Mouse (Mus musculus) mouse embryonic stem cell (cell line): ENCODE results near the gene Kif26b.

ENCODE experiments used
- in situ Hi-C, 2 experiments: fragments of 300-500 bp; cut with MboI; formaldehyde crosslinking; loops; 1 replicate in 1 of 2; 3 replicates in 1 of 2; pipeline ENCODE4 v1.14.3; 2019 to 2020; ENCODE audit warnings: low sequenced_read_pairs in 2 of 2, low pct_unique_long_range_greater_than_20kb in 1 of 2, mixed read lengths in 1 of 2; ENCODE audit not compliant: unreplicated experiment in 1 of 2

Gene Kif26b

DNA sequence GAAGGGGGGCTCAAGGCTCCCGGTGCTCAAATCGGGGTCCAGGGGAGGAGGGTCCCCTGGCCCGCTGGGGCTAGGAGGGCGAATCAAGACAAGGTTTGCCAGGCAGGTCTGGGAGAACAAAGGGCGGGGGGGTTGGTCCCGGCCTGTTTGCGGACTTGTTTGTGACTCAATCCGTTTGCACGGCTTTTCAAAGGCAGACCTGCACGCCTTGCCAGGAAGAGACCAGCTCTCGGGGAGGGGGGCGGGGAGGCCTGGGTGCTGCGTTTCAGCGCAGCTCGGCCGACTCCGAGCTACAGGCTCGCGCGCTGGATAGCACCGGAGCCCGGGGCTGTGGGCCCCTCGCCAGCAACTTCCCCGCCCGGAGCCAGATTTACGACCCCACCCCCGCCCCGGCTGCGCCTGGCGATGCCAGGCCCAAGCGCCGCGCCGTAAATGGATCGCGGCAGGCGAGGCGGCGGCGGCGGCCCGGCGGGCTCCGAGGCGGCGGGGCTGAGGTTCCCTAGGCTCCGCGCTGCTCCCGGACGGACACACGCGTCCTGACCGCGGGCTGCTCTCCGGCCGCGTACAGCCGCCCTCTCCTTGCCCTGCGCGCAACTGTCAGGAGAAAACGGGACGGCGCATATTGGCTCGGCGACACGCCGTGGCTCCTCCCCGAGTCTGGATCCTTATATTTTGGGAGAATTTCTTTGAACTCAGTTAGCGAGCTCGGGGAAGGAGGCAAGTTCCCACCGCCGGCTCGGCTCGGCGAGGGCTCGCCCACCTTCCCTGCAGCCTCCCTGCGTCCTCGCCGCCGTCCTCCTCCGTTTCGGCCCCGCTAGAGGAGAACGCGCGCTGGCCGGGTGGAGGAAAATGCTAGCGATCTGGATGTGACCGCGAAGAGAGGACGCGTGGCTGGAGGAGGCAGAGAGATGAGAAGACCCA, at the start of gene Kif26b:
TSS of gene Kif26b (plus strand) at position 695 of the 921 bp plus-strand sequence.
- in situ Hi-C loops = loop anchor here in 1 of 2 experiments (25.0 kb wide), 1 partner anchor 609 kb away; no protein-coding TSS in a partner anchor

DNA sequence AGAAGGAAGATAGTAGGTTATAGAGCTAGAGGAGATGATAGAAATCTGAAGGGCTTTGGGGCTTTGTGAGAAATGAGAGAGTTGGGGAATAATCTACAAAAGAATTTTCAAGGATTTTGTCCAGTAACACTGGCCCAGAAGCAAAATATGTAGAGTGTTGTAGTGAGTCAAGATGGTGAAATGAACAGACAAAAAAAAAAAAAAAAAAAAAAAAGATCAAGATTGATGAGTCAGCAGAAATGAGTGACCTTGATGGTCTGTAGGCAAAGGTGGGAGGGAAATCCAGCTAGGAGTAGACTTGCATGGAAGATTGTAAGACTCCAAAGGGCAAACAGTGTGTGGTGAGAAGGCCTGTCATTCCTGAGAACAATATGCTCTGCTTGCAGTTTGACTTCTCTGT, 45.1 kb upstream of the Kif26b start:
- in situ Hi-C loops = no loop called here

DNA sequence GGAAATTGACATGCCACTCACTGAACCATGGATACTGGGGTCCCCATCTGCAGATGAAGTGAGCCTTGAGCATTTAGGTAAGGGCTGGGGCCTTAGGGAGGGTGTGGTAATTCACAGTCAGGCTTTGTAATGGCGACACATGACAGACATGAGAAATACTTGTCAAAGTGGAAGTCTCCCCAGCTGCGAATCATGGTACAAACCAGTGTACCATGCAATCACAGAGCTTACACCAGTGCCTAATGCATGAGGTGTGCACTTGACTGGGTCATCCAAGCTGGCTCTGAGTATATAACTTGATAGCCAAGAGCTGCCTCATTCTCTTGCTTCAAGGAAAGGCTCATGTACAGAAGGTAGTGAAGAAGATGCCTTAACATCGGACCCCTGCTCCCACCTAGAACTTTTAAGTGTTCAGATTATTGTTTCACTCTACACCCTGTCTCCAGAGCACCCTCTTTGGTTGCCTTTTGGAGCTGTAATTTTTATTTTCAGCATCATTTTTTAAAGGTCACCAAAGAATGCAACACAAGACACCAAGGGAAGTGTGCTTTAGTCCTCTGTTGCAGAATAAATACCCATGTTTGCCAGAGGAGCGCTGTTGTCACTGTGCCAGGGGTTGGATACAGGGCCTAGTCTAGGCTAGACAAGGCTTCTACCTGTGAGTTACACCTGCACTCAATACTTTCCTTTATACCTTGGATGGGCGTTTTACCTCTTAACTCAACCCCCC, 43.6 kb upstream of the Kif26b start:
- in situ Hi-C loops = no loop called here

DNA sequence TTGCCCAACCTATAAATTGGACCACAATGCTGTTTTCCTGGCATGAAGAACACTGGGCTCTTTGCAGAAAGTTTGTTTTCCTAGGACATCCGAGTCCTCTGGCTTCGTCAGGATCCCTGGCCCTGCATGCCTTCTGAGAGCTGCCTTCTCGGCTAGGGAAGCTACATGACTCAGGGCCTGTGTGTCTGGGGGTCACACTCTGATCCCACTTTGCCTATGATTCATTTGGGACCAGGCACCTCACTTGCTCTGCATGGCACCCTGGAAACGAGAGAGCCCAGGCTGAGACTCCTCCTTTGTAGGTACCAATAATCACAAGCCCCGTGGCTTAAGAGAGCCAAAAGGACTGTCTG, 43.1 kb upstream of the Kif26b start:
- in situ Hi-C loops = no loop called here

DNA sequence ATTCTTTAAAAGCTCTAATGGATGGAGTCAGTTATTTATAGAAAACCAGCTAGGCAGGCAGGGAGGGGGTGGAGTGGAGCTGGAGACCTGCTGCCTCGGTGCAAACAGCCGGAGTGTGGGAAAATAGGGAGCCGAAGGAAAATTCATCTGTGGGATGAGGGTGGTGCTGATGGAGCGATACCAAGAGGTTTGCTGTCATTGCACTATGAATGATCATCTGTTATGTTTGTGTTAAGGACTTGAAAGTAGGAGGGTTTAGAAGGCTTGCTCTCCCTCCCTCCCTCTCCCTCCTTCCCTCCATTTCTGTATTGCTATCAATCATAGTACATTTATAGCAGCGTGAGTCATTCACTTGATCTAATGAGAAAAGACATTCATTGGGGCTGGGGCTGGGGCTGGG, 42.1 kb upstream of the Kif26b start:
- in situ Hi-C loops = no loop called here

DNA sequence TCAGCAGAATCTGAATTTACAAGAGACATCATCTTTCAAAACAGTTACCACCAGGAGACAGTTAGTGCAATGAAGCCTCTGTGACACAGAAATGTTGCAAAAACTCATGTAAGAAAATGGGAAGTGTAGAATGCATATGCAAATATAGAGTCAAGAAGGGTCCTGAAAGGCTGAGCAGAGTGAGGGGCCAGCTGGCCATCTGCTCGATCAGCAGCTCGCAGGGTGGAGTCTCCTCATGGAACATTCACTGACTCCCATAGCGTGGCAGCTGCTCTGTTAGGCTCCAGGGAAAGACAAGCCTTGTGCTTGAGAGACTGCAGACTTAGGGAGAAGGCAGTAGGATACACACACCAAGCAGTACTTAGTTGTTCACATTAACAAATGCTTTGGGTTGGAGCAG, 39.8 kb upstream of the Kif26b start:
- in situ Hi-C loops = no loop called here

DNA sequence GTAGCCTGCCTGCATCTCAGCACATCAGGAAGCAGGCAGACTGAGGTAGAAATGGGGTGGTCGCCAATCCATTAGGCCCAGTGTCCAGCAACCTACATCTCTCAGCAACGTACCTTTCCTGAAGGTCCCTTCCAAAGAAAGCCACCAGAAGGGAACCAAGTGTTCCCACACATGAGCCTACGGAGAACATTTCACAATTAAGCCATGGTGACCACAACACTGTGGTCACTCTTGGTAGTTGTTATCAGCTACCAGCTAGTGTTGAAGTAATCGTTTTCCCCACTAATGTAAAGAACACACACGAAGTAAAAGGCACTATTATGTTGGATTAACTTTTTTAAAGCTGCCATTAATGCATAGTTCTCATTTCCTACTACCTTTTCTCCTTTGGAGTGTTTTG, 37.2 kb upstream of the Kif26b start:
- in situ Hi-C loops = no loop called here

DNA sequence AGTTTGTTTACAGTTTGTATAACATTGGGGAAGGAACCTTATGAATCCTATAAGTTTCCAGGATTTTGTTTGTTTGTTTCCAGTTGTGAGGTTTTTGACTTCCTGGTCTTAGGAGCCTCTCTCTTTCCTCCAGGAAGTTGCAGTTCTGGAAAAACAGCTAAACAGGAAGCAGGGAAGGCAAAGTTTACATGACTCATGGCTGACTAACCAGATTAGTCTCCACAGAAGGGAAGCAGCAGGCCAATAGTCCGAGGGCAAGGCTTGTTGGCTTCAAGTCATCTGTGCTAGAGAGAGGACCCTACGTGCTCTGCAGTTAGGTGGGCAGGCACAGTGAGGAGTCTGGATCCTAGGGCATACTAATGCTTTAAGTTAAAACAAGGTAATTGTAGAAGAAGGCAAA, 36.4 kb upstream of the Kif26b start:
- in situ Hi-C loops = no loop called here

DNA sequence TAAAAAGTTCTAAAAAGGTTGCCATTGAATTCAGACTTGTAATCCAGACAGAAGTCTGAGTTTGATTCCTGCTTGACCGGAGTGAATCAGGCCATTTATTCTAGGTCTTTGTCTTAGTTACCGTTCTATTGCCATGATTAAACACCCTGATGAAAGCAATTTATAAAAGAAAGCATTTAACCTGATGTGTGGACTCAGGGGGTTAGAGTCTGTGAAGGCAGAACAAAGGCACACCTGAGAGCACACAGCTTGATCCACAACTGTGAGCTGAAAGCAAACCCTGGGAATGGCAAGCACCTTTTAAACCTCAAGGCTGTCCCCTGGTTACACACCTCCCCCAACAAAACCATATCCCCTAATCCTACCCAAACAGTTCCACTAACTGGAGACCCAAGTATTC, 32.7 kb upstream of the Kif26b start:
- in situ Hi-C loops = no loop called here

DNA sequence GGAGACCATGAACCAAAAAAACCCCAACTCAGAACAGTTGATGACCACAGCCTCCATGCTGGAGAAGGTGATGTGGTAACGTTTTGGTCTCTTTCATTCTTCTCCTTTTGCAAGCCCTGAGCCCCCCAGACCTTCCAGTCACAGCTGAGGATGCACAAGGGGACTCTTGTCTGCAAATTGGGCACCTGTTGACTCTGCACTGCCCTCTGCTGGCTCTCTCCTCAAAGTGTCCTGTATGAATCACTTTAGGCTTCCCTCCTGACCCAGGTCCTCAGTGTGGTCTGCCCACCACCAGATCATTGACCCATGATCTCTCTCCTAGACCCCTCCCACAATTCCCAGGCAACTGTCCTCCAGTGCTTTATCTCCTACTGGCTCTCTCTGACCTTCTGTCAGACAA, 32.1 kb upstream of the Kif26b start:
- in situ Hi-C loops = no loop called here

DNA sequence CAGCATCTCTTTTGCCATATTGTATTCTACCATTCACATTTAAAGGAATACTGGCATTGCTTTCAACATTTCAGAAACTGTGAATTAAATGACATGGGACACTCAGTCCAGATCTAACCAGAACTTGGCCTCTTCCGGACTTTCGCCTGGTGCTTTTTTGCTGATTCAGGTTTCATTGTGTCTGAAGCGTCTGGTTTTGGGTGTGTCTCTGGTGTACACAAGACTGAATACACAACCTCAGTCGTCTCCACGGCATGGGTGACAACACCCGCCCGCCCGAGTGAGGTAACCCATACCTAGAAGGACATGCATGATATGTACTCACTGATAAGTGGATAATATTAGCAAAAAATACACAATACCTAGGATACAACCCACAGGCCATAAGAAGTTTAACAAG, 22.0 kb upstream of the Kif26b start:
- in situ Hi-C loops = no loop called here

DNA sequence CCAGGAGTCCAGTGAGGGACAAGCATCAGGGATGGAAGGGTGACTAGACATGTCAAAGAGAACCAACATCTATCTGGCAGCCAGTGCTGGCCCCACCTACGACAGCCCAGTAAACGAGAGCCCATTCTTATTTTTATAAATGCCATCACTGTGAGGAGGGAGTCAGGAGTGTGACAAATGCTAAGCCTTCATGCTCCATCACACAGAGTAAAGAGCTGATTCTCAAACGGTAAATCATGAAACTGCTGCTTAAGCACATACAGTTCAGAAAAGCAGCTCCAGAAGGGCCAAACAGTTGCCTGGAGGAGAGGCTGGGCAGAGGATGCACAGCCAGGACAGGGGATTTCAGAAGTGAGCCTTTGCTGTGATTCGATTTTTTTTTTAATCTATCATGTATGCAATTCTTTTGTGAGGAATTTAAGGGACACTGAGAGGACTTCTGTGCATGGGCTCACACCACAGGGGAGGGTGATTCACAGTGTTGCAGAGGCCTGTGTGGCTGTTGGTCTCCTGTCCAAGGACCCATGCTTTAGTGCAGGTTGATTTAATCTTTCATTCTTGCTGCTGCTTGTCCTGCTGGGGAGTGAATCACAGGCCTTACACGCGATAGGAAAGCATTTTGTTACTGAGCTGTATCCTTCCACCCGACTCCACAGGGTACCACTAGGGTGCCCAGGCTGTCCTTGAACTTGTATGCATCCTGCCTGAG, 16.4 kb upstream of the Kif26b start:
- in situ Hi-C loops = no loop called here

DNA sequence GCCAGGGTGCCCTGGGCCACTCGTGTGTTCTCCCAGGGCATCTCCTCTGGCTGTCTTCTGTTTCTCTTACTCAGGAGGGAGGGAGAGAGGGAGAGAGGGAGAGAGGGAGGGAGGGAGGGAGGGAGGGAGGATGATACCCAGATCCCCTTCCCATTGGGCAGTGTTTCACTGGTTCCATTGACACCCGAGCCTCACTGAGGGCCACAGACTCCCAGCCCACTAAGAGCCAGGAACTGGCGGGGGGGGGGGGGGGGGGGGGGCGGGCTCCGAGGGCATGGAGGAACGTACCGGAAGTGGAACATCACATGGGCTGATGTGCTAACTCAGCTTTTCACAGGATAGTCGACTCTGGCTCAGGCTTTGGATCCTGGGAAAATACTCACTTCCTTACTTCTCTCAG, 15.0 kb upstream of the Kif26b start:
- in situ Hi-C loops = no loop called here

DNA sequence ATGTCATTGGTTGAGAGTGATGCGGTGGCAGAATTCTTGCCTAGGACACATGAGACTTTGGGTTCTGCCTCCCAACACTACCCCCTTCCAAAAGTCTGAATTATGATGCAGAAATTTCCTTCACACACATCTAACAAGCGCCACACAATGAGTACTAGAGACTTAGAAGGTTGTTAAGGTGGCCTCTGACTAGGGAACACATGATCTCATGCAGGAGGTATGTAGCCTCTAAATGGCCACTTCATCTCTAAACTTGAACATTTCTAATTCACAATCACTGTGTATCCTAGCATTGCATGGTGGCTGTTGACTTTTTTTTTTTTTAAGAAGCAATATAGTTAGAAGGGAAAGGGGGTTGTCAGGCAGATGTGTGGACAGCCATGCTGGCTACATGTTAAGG, 13.1 kb upstream of the Kif26b start:
- in situ Hi-C loops = no loop called here

DNA sequence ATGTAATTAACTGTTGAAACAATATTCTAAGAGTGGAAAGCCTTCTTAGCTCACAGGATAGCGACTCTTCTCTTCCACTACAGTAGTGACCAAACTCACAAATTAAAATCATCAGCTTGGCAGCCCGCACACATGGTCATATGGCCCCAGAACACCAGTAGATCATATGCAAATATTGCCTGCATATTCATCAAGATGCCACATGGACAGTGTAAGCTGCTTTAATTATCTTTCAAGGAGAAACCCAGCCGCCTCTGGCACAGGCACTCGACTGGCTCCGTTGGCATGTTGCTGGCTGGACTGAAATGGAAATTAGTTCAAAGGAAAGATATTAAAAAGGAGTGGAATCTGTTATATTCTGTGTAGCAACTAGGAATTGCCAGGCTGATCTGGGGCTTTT, 6.5 kb upstream of the Kif26b start:
- in situ Hi-C loops = no loop called here

DNA sequence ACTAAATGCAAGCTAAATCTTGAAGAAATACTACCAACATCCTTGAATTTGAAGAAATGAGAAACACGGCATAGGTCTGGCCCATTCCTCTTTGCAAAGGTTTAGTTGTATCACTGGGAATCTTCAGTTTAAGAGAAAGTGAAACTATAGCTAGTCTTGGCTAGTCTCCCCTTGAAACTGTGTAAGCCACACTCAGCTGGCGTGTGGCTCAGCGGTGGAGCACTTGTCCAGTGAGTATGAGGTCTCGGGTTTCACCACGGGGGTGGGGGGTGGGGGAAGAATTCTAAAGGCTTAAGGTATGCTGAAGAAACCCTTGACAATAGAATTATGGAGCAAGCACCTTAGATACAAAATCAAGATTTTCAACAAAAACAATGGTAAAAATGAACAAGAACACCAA, 5.8 kb upstream of the Kif26b start:
- in situ Hi-C loops = no loop called here

DNA sequence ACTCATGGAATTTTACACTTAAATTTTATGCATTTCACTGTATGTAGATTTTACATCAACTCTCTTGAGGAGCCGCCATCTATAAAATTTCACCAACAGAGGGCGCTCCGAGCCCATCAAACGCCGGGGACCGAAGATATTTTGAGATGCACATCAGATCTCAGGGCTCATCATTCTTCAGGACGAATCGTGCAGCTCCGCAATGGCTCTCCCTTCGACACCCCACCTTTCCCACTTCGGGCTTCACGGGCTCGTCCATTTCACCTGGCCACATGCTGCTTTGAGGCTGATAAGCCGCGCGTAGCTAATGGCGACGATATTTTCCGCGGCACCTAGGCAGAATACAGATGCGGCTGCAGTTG, 1.8 kb upstream of the Kif26b start:
- in situ Hi-C loops = loop anchor here in 1 of 2 experiments (25.0 kb wide), 1 partner anchor 610 kb away; no protein-coding TSS in a partner anchor

DNA sequence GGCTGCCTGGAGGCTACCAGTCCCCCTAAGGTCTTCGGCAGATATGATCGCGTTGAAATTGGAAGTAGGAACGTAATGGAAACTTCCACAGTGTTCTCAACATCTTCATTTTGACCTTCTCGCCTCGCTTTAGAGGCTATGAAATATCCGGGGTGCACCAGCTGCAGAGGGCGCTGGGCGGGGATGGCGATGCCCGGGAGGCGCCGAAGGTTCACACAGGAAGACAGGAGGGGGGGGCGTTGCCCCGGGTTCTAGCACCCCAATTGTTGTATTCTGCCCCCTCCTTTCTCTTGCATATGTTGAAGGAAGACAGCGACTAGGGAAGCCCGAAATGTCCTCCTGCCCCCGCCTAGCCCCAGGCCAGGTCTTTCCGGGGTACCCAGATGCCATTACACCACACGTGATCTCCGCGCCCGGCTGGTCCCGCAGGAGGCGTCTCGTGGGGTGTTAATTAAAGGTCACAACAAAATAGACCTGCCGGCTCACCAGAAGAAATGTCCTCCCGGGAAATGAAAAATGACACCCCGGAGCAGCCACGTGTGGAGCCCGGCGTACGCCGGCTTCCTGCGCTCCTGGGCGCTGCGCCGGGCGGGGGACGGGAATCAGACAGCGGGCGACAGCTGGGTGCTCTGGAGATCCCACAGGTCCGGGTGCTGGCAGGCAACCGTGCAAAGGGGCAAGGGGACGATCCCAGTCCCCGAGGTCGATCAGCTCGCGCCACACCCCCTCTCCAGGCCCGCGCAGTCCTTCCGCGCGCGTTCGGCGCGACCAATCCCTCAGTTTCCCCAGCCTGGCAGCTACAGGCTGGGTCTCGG, 1.2 kb upstream of the Kif26b start:
- in situ Hi-C loops = loop anchor here in 1 of 2 experiments (25.0 kb wide), 1 partner anchor 610 kb away; no protein-coding TSS in a partner anchor
